Mouse (Mus musculus) forelimb bud, embryonic 11.5 days (tissue): ENCODE measurements around the gene Sirt7.

Experiments used
- DNase-seq: peaks from one replicate; pipeline ENCODE4 v3.0.0-alpha.2; 2012; ENCODE audit warnings: low read depth, low spot score

The Sirt7 gene

DNA sequence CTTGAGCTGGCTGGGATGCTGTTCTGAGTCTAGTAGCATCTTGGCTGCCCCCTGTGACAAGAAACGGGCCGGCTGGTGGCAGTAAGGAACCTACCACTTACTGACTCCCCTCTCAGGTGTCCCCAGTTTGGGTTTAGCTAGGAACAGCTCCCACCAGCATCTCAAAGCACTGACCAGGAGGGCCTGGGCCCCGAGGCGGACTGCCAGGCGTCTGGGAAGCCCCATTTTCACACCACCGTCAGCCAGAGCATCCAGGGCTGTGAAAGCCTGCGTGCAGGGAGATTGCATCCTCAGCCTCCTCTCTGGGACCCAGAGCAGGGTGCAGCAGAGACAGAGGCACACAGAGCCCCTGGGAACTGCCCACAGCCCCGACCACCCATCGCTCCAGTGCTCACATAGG, 16.2 kb upstream of the Sirt7 start:
- no peak for DNase-seq

DNA sequence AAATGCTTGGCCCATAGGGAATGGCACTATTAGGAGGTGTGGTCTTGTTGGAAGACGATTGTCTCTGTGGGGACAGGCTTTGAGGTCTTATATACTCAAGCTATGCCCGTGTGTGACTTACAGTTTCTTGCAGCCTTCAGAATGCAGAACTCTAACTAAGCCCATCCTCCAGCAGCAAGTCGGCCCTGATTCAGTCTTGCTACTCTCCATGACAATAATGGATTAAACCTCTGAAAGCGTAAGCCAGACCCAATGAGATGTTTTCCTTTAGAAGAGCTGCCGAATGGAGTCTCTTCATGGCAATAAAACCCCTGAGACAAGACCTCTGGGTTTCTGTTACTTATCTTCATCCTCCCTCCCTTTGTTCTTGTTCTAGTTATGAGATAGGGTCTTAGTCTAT, 9.8 kb upstream of the Sirt7 start:
- no peak for DNase-seq

DNA sequence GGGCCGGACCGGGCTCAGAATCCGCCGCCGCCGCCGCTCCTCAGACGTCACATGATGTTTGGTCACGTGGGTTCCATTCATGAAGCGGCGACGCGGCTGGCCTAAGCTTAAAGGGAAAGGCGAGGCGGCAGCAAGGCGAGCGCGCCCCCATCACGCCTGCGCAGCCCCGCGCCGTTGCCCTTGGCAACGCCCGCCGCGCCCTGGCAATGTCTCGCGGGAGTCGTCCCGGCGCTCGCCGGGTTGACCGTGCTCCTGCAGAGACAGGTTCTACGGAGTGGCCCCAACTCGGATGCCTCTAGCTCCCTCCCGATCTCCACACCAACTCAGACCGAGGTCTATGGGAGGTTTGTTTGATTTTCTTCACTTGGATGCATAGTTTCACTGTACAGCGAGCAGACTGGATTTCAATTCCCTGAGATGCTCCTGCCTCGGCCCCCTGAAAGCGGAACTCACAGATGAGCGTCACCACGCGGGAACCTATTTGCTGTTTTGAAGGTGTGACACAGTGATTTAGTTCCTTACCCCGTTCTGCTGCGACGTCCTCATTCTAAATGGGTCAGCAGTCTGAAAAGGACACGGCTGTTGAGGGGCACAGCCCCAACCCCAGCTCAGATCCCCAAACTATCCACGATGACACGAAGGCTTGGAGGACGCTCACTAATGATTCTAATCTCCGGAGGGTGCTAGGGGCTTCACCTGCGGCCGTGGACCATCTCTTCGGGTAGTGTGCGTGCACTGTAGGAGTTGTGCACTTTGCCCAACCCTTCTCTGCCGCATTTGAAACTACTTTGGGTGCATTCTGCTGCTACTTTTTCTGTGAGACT, 8.7 kb upstream of the Sirt7 start, which contains the start of gene Mafg:
Gene Mafg, minus strand, starts transcription at position 81 of the 824 bp plus-strand sequence.
- peak; percentile 95 for DNase-seq

DNA sequence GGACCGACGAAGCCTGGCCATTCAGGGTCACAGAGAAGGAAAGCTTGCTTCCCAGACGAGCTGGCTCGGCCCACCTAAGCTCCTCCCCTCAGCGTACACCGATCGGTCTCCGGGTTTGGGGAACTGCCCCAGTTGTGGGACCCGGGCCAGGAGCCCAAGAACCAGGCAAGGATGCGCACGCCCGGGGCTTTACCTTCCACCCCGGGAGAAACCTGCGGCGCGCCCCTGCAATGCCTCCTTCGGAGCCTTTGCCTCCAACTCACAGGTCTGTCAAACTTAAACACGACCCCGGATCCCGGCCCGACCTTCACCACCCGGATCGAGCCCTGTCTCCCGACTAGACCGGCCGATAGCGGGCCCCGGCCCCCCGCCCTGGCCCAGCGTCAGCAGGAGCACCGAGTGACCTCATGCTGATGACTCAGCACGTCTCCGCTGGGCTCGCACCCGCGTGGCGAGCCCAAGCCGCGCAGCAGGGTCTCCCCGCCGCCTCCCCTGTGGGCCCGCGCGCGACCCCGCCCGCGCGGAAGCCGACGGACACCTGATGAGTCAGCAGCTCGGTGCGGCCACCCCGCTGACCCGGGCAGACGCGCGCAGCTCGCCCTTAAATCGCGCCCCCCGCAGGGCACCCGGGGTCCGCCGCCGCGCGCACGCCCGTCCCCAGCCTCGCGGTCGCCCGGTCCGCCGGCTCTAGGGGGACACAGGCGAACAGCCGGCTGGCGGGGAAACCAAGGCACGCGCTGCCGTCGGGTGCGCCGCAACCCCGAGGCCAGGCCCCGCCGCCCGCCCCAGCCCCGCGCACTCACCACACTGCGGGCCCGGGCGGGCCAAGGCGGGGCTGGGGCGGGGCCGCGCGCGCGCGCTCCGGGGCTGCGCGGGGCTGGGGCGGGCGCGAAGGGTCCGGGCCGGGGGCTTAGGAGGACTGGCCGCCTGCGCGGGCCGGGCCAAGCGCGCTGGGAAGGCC, 7.8 kb upstream of the Sirt7 start:
- peak; percentile 46 for DNase-seq

DNA sequence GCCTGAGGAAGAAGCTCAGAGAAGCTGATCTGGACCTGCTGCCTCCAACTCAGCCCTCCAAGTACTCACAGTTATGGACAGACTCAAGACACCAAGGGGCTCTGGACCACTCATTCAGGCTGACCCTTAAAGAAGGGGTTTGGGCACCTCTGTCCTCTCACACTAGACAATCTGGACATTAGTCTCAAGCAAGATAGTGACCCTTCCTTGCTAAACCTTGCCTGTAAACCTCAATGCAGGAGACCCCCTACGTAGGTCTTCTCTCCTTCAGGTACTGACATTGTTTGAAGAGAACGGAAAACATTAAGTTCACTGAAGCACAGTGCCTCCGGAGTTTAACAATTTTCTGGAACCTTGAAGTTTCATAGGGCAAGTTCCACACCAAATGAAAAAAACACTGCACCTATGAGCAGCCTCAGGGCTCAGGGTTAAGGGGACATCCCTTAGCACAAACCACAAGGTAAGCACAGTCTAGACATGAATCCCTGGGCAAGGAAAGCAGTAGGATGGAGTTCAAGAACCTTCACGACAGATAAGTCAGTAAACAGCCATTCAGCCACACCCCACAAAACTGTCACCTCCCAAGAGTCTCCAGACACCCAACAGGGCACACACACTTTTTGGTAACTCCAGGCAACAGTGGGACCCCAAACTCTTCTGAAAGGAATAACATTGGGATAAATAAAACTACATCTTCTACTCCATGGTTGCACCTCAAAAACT, 6.8 kb upstream of the Sirt7 start:
- no peak for DNase-seq

DNA sequence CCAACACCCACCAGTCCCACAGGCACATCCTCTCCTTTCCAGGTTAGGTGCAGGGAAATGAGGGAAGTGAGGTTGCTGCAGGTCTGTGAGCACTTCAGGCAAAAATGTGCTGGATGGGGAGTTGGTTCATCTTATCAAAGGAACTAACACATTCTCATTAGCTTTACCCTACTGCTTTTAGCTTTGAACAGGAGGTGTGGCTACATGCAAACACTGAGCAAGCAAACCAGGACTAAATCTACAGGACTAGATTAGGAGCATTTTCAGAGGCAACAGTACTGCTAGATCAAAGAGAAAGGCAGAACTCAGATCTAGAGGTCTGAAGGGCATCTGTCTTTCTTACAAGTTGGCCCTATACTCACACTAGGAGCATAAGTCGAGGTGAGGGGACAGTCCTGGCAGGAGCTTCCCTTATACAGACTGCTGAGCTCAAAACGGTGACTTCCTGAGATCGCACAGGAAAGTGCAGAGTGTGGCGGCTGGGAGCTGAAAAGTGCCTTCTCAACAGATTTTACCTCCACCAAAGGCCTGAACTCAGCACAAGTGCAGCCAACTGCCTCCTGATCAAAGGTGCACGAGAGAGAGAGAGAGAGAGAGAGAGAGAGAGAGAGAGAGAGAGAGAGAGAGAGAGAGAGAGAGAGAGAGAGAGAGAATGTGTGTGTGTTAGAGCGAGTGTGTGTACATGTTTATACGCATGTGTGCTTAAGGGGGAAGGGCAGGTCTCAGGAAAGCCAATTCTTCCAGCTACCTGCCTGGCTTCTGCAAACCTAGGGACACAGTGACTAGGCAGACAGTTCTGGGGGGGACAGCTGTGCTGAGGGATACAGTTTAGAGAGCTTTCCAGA, 6.1 kb upstream of the Sirt7 start:
- DNase-seq: no peak

DNA sequence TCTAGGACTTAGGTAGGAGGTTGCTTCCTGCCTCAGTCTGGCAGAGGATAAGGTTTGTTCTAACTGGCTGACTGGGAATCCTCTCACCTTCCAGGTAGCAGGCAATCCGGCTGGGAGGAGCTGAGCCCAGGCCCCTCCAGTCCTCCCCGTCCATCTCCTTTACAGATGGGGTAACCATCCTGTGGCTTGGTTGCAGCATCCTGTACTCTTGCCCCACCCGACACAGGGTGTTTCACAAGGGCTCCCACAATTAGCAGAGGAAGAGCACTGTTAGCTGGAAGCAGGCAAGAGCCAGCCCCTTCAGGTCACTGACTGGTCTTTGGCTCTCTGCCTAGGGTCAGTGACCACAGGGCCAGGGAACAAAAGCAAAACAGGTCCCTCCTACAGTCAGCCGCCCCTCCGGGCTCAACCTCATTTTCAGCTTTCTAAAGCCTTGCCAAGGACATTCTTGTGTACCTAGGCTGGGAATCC, 5.4 kb upstream of the Sirt7 start:
- DNase-seq: no peak

DNA sequence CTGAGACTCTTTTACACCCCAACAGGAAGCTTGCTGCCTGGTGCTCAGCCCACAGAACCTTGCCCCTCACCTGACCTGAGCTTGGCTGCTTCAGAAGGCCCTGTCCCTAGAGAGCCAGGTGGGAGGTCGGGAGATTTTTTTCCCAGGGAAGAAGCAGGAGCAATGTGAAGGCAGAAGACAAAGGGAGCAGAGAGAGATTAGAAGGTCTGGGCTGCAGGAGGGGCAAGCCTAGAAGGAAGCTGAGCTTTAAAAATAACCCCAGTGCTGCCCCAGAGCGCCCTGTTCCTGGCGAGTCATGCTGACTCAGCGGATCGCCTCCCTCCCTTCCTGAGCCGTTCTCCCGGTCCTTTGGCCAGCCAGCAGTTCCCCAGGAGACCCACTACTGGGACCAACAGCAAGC, 4.9 kb upstream of the Sirt7 start:
- no peak for DNase-seq

DNA sequence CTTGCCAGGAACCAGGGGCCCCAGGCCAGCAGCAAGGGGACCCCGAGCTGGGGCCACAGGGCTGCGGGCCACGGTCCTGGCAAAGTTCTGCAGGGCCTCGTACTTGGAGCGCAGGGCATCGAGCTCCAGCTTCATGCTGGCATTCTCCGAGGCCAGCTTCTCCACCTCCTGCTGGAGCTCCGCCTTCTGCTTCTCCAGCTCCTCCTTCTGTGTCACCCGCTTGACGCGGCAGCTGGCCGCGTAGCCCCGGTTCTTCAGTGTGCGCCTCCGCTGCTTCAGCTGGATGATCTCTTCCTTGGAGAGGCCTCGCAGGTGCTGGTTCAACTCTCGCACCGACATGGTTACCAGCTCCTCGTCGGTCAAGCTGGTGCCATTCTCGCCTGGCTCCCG, 4.3 kb upstream of the Sirt7 start:
- DNase-seq: no peak

DNA sequence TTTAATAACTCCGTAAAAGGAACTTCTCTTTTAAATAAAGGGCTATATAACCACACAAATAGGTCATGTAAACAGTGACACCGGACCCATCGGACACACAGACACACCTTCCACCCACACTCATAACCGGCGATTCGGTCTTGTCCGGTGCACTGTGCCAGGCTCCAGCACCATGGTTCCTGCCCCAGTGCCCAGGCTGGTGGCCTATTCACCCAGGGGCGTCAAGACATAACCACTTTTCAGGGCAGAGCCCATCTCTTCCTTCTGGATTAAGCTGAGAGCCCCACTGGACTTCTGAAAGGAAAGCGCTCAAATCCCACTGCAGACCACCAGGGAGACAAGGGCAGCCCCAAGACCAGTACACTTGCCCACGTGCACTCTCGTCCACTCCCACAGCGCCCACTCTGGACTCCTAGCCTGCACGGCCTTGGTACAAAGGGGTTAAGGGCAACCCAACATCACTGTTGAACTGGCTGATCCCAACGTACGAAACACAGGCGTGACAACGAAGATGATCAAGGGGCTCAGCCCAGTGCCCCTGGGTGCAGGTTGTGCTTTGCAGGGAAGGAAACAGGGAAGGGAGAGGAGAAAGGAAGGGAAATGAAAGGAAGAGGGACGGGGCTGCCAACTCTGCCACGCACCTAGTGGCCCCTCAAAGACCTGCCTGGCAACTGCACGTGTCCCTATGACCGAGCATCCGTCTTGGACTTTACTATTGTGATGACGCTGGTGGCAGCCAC, 3.7 kb upstream of the Sirt7 start:
- no peak for DNase-seq

DNA sequence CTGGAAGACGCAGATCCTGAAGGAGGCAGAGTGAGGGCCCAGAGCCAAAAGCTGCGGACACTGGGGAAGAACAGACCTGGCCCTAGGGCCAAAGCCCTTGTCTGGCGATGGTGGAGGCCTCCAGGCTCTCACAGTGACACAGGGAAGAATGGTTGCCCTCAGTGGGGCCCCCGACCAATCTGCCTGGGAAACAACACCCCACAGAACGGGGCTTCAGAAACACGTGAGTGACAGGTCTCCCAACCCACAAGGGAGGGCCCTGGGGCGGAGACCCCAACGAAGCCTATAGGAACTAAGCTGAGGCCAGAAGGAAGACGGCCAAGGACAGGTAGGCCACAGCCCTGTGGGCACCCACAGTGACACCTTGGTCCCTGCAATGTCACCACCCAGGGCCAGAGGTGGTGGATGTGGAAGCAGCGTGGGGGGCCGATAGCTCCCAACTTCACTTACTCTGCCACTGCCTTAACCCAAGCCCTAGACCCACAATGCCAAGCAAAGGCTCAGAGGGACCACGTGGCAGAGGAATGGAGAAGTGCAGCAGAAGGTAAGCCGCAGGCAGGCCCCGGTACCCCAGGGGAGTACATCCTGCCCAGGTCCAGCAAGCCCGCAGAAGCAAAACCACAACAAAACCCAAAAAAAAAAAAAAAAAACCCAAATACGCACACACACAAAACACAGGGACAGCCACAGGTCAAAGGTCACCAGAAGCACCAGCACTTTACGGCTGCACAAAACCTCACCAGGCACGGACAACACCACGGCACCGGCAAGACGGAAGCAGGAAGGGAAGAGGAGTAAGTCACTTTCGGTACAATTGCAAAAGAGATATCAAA, 2.6 kb upstream of the Sirt7 start:
- DNase-seq: no peak

DNA sequence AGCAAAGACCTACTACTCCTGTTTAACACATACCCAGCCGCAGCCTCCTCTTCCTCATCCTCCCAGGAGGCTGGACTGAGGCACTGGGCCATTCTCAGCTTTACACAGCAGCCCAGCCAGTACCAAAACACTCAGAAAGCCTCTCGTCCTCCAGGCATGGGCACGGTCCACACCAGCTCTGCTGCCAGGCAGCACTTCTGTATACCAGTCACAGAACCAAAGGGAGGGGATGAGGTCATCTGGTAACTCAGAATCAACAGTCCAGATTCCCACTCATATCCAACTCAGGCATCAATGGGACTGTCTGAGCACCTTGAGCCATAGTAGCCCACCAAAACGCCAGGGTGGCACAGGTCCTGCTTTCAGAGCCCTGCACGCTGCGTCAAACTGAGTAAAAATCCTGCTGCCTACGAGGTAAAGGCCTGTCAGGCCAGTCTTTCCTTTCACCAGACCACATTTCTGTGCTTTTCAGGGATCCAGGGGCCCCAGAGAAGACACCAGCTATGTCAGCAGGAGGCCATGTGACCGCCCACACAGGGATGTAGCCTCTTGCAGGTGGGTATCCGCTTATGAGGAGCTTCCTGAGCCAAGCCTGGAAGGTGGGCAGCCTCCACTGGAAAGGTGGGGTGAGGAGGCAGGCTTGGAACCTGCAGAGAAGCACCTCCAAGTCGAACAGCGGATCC, 1.9 kb upstream of the Sirt7 start:
- DNase-seq: no peak

DNA sequence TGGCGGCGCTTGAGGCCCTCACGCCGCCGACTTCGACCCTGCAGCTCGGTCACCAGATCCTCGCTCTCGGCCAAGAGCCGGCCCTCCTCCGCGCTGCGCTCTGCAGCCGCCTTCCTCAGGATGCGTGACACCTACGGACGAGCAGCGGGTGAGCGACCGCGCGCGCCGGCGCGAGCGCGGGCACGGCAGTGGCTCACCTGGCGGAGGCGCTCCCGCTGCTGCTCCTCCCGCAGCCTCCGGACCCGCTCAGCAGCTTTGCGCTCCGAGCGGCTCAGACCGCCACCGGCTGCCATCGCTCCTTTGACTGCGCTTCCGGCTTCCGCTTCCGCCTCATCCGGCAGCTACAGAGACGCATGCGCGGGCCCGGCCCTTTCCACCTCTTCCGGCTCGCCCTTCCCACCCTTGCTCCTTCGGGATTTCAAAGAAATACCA, 344 bp downstream of the Sirt7 start:
- DNase-seq: peak; percentile 78

DNA sequence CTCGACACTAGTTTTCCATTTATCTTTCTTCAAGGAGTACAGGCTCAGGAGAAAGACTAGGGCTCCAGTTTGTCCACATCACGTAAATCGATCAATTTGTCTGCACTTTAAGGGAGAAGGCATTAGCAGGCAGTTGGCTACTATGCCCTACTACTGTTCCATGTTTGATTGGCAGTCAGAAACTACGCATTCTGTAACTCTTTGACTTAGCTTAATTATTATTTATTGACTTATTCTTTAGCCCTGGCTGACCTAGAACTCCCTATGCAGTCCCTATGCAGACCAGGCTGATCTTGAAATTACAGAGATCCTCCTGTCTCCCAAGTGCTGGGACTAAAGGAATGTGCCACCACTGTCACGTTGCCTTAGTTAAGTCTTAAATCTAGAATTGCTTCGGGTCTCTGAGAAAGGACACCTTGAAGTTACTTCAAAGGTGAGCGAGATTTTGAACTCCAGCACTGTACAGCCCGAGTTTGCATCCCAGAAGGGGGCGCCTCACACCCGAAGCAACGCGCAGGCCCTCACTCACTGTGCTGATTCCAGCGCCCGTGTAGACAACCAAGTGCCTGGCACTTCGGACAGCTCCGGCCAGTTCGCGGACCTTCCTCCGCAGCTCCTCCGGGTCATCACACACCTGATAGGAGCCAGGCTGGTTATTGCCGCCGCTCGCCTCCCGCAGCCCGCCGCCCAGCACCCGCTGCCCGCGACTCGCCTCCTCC, 920 bp downstream of the Sirt7 start:
- peak; percentile 39 for DNase-seq

DNA sequence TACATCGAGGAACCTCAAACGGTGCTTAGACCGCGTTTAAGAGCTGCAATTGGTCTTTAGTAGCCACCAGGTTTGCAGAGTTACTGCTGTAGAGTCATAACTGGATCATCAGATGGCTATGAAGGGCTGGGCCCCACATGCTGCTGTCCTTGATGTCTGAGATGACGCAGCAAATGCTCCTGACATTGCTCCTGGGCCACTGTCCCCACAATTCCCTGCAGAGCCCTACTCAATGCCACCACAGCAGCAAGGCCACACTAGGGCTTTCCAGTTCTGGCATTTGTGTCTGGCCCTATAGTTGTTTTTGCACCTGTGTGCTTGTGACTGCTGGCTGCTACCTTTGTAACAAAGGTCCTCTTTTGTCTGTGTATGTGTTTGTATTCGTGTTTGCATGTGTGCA, 2.2 kb downstream of the Sirt7 start:
- no peak for DNase-seq

DNA sequence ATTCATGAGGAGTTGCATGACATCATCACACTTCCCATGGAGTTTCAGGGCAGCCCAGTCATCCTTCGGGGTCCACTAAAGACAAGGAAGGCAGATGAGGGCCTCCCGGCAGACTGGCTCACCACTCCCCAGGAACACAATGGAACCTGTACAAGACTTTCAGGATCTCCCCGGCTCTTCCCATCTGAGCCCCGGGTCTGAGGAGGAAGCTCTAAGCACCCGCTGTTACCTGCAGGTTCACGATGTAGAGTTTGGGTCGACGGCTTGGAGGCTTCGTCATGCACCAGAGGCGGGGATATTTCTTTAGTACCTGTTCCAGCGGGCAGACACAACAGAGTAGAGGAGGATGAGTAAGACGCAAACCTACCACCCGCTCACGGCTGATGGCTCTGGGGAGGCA, 4.8 kb downstream of the Sirt7 start:
- DNase-seq: no peak

DNA sequence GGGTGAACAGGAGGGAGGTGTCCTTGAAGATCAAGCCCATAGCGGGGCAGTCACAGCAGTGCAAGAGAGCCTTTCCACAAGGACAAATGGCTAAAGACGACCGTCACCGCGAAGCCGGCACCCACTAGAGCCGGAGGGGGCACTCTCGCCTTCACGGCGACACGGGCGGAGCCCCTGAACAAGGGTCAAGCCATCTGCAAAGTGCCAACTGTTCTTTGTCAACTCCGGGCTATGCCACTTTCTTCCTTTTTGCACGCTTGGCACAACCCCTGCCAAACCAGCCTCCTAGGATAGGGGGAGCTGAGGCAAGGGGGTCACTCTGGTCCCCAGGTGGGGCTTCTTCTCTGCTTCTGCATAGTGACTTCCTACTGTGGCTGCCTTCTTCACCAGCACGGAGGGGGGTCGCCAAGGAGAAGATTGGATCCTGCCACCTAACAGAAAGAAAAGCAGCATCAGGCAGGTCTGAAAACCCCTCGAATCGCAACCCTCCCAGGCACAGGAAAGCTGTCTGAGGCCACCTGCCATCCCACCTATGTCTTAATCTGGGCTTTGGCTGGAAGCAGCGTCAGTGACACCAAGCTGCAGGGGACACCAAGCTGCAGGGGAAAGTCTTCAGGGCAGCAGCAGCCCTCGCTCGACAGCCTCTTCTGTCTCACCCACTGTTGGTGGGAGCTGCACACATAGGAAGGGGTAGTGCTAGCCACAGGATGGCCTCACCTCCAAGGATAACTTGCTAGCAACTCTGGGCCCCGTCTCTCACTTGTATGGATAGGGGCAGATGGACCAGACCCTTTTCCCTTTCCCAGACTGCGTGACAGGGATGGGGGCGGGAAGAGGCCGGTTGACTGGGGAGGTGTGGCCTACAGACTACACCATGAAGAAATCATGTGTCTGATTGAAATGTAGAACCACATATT, 6.2 kb downstream of the Sirt7 start:
- DNase-seq: no peak
